Mouse (Mus musculus): ENCODE measurements around the gene Brpf3.
"Not testable (repeated sequence)": the region's sequence is repeated elsewhere in the genome, so short reads cannot be mapped to it uniquely, and the experiment has no call there.

Gene Brpf3

GRCm38 (mm10) chr17:28800671-28801412 lies at the start of gene Brpf3:
Brpf3 (plus strand) TSS chr17:28801090.
- DNase-seq = peak; percentile 86

GRCm38 (mm10) chr17:28756447-28756846 lies 44.4 kb upstream of the Brpf3 start:
- no peak for DNase-seq

GRCm38 (mm10) chr17:28757470-28757869 lies 43.4 kb upstream of the Brpf3 start:
- no peak for DNase-seq

GRCm38 (mm10) chr17:28760736-28761312 lies 40.1 kb upstream of the Brpf3 start:
- no peak for DNase-seq

GRCm38 (mm10) chr17:28761871-28762270 lies 39.0 kb upstream of the Brpf3 start:
- peak; percentile 74 for DNase-seq

- DNase-seq = no peak
Measured at GRCm38 (mm10) chr17:28766203-28766602, 34.7 kb upstream of the Brpf3 start.

GRCm38 (mm10) chr17:28766781-28767515 lies 33.9 kb upstream of the Brpf3 start:
- no peak for DNase-seq

- DNase-seq = no peak
Measured at GRCm38 (mm10) chr17:28769121-28769874, 31.6 kb upstream of the Brpf3 start, which contains the start of gene Mapk13. Mapk13 (plus strand) TSS chr17:28769297.

GRCm38 (mm10) chr17:28769875-28770421 lies 30.9 kb upstream of the Brpf3 start:
- peak; percentile 43 for DNase-seq

- DNase-seq = no peak
Measured at GRCm38 (mm10) chr17:28771289-28771688, 29.6 kb upstream of the Brpf3 start.

GRCm38 (mm10) chr17:28774303-28774702 lies 26.6 kb upstream of the Brpf3 start:
- DNase-seq = not testable (repeated sequence)

- no peak for DNase-seq
Measured at GRCm38 (mm10) chr17:28775161-28775560, 25.7 kb upstream of the Brpf3 start.

- no peak for DNase-seq
Measured at GRCm38 (mm10) chr17:28776817-28777216, 24.1 kb upstream of the Brpf3 start.

- peak; percentile 98 for DNase-seq
Measured at GRCm38 (mm10) chr17:28777231-28778005, 23.5 kb upstream of the Brpf3 start.

- DNase-seq = no peak
Measured at GRCm38 (mm10) chr17:28779735-28780134, 21.2 kb upstream of the Brpf3 start.

GRCm38 (mm10) chr17:28780836-28781235 lies 20.1 kb upstream of the Brpf3 start:
- DNase-seq = no peak

- DNase-seq = no peak
Measured at GRCm38 (mm10) chr17:28781290-28782045, 19.4 kb upstream of the Brpf3 start.

- DNase-seq = no peak
Measured at GRCm38 (mm10) chr17:28785036-28785435, 15.9 kb upstream of the Brpf3 start.

- no peak for DNase-seq
Measured at GRCm38 (mm10) chr17:28787507-28787906, 13.4 kb upstream of the Brpf3 start.

GRCm38 (mm10) chr17:28797031-28797430 lies 3.9 kb upstream of the Brpf3 start:
- no peak for DNase-seq
